Mouse (Mus musculus) kidney, adult 2 months (tissue): ENCODE measurements around the gene Hdx. TPM values are rescaled to one million over a fixed set of nuclear protein-coding genes. Genes with fewer than 3 reads are reported as not detected.

Experiments used
- DNase-seq: peaks from one replicate; pipeline ENCODE4 v3.0.0; 2021
- H3K27ac ChIP-seq: fragments of 200-500 bp; 2 replicates; pipeline ENCODE4 v1.5.1; 2012; ENCODE audit warnings: low read depth, low read length, control low read depth, inconsistent platforms; ENCODE audit not compliant: insufficient read depth
- H3K27me3 ChIP-seq: fragments of 200-500 bp; replicated peaks from 2 replicates; pipeline ENCODE4 v1.6.1; 2012; ENCODE audit warnings: mild to moderate bottlenecking, moderate library complexity, low read length, inconsistent platforms; ENCODE audit not compliant: control insufficient read depth, insufficient read depth
- H3K36me3 ChIP-seq: fragments of 200-500 bp; 2 replicates; pipeline ENCODE4 v1.6.1; 2012; ENCODE audit warnings: mild to moderate bottlenecking, moderate library complexity, low read length, inconsistent platforms; ENCODE audit not compliant: control insufficient read depth, insufficient read depth
- H3K4me1 ChIP-seq: fragments of 200-500 bp; 2 replicates; pipeline ENCODE4 v1.6.1; 2011; ENCODE audit warnings: low read length; ENCODE audit not compliant: control insufficient read depth, insufficient read depth
- H3K4me3 ChIP-seq: fragments of 200-500 bp; 2 replicates; pipeline ENCODE4 v1.5.1; 2011; ENCODE audit warnings: mild to moderate bottlenecking, low read depth, low read length, control low read depth; ENCODE audit not compliant: insufficient read depth
- CTCF ChIP-seq: fragments of 200-500 bp; conservative IDR thresholded peaks from 2 replicates; pipeline ENCODE4 v1.5.1; 2011; ENCODE audit warnings: low read depth, mild to moderate bottlenecking, control low read depth, low read length, moderate library complexity, mixed read lengths; ENCODE audit not compliant: insufficient read depth, insufficient read length
- POLR2A ChIP-seq: fragments of 200-500 bp; IDR thresholded peaks from one replicate; pipeline ENCODE4 v1.6.1; 2011; ENCODE audit warnings: low read depth, low read length, control low read depth
- WGBS: fragments of 180-500 bp; shearing (Covaris S2); methylation state at CpG from one replicate; pipeline ENCODE4 v1.1.7; 2018; 5-methylcytosine and 5-hydroxymethylcytosine counted together
- polyA plus RNA-seq: library from polyadenylated mRNA; depleted of rRNA; stranded (reverse); fragments of >200 nt; gene quantifications from 2 replicates; pipeline ENCODE4 v1.2.3, GENCODE M21; 2012; rRNA removed

Gene Hdx
- polyA plus RNA-seq, result 0.08 and 0.09 TPM in 2 replicates

- peak; percentile 60 for DNase-seq
- H3K4me1 ChIP-seq, result no peaks in the 10 kb centered on the region
- TF ChIP-seq CTCF (no peak), POLR2A (no peak)
- no peaks in the 10 kb centered on the region for H3K36me3 ChIP-seq
- no peak within 1 kb of the TSS for H3K27ac ChIP-seq
- WGBS, result under 1% methylated on average over 26 of the region's 26 CpGs
- peak within 1 kb of the TSS; percentile 51 for H3K4me3 ChIP-seq
- H3K27me3 ChIP-seq, result no peaks in the 10 kb centered on the region
These were observed at the start of gene Hdx for GRCm38 (mm10) chrX:111696356-111697282. Hdx (minus strand) TSS chrX:111697079.

- Histone ChIP-seq H3K4me1 (no peaks in the 10 kb centered on the region), H3K36me3 (no peaks in the 10 kb centered on the region), H3K4me3 (no peak overlapping the region), H3K27ac (no peak overlapping the region), H3K27me3 (no peaks in the 10 kb centered on the region)
- no peak for DNase-seq
- TF ChIP-seq CTCF, result no peak
- TF ChIP-seq POLR2A, result no peak
- 65% methylated on average over 3 of the region's 3 CpGs for WGBS
These were observed 11.2 kb downstream of the Hdx start for GRCm38 (mm10) chrX:111685665-111686064.

GRCm38 (mm10) chrX:111671685-111672084, 25.2 kb downstream of the Hdx start:
- TF ChIP-seq CTCF (no peak), POLR2A (no peak)
- Histone ChIP-seq H3K36me3 (no peaks in the 10 kb centered on the region), H3K4me3 (no peak overlapping the region), H3K27ac (no peak overlapping the region), H3K4me1 (no peaks in the 10 kb centered on the region), H3K27me3 (no peaks in the 10 kb centered on the region)
- DNase-seq, result no peak
- 74% methylated on average over 3 of the region's 3 CpGs for WGBS

GRCm38 (mm10) chrX:111660381-111660780, 36.5 kb downstream of the Hdx start:
- H3K4me3 ChIP-seq, result no peak overlapping the region
- no peaks in the 10 kb centered on the region for H3K36me3 ChIP-seq
- H3K4me1 ChIP-seq, result no peaks in the 10 kb centered on the region
- WGBS, result 59% methylated on average over 5 of the region's 5 CpGs
- no peaks in the 10 kb centered on the region for H3K27me3 ChIP-seq
- no peak for TF ChIP-seq POLR2A
- no peak for TF ChIP-seq CTCF
- no peak overlapping the region for H3K27ac ChIP-seq
- DNase-seq, result no peak

GRCm38 (mm10) chrX:111658671-111659070, 38.2 kb downstream of the Hdx start:
- no peaks in the 10 kb centered on the region for H3K36me3 ChIP-seq
- H3K4me3 ChIP-seq, result no peak overlapping the region
- H3K27ac ChIP-seq, result no peak overlapping the region
- no peaks in the 10 kb centered on the region for H3K27me3 ChIP-seq
- H3K4me1 ChIP-seq, result no peaks in the 10 kb centered on the region
- WGBS, result 96% methylated on average over 4 of the region's 4 CpGs
- TF ChIP-seq CTCF (peak; percentile 35), POLR2A (no peak)
- DNase-seq, result no peak

GRCm38 (mm10) chrX:111644945-111645344, 51.9 kb downstream of the Hdx start:
- Histone ChIP-seq H3K27me3 (no peaks in the 10 kb centered on the region), H3K27ac (no peak overlapping the region), H3K36me3 (no peaks in the 10 kb centered on the region), H3K4me3 (no peak overlapping the region), H3K4me1 (no peaks in the 10 kb centered on the region)
- 87% methylated on average over 4 of the region's 4 CpGs for WGBS
- no peak for DNase-seq
- TF ChIP-seq POLR2A, result no peak
- no peak for TF ChIP-seq CTCF

GRCm38 (mm10) chrX:111640616-111641015, 56.3 kb downstream of the Hdx start:
- TF ChIP-seq CTCF (no peak), POLR2A (no peak)
- Histone ChIP-seq H3K4me1 (no peaks in the 10 kb centered on the region), H3K27me3 (no peaks in the 10 kb centered on the region), H3K27ac (no peak overlapping the region), H3K36me3 (no peaks in the 10 kb centered on the region), H3K4me3 (no peak overlapping the region)
- 79% methylated on average over 5 of the region's 5 CpGs for WGBS
- DNase-seq, result peak; percentile 18
